Mouse (Mus musculus) CH12.LX (cell line): ENCODE results near the gene Haao.

Experiments
- CTCF ChIP-seq, 2 experiments: IDR thresholded peaks in 1 of 2; conservative IDR thresholded peaks in 1 of 2; 2 replicates each; pipeline ENCODE4 v1.5.1; 2011 to 2012; ENCODE audit warnings: low read depth in 2 of 2, low read length in 2 of 2, improper control_type of control experiment in 1 of 2, inconsistent platforms in 1 of 2, mild to moderate bottlenecking in 1 of 2, moderate library complexity in 1 of 2
- MAFK ChIP-seq: IDR thresholded peaks from 2 replicates; pipeline ENCODE4 v1.6.1; 2011; ENCODE audit warnings: low read length, improper control_type of control experiment; ENCODE audit not compliant: insufficient replicate concordance
- SMC3 ChIP-seq: IDR thresholded peaks from 2 replicates; pipeline ENCODE4 v1.6.1; 2011; ENCODE audit warnings: low read depth, low read length, improper control_type of control experiment
- USF1 ChIP-seq: IDR thresholded peaks from 2 replicates; pipeline ENCODE4 v1.6.1; 2014; ENCODE audit warnings: low read depth, mild to moderate bottlenecking, inconsistent platforms, low read length, improper control_type of control experiment

GRCm38 (mm10) chr17:83803987-83804386 lies 43.8 kb downstream of the Haao start:
- TF ChIP-seq CTCF (conservative IDR thresholded peaks at IDR 0.05 in 1 of 2, IDR thresholded peaks at IDR 0.05 in 1 of 2; ENCODE audit: low read depth in 2 of 2, low read length in 2 of 2) (no peak), USF1 (no peak), MAFK (no peak), SMC3 (no peak)
